Mouse (Mus musculus) hindbrain, embryonic 11.5 days (tissue): ENCODE data around the gene Arpc5. TPM values are rescaled to one million over a fixed set of nuclear protein-coding genes. Genes with fewer than 3 reads are reported as not detected.
"Not testable (repeated sequence)": the region's sequence is repeated elsewhere in the genome, so short reads cannot be mapped to it uniquely, and the experiment has no call there.

Experiments
- ATAC-seq: fragments of 200-750 bp; cut with Nextera tagmentation; 2 replicates; pipeline ENCODE4 v1.8.0; 2017; ENCODE audit warnings: mild to moderate bottlenecking, moderate TSS enrichment, moderate library complexity; ENCODE audit not compliant: low FRiP score
- DNase-seq: peaks from one replicate; pipeline ENCODE4 v3.0.0-alpha.2; 2015; ENCODE audit warnings: low spot score
- H3K27ac ChIP-seq: fragments of 300-500 bp; sonication (generic); 2 replicates; pipeline ENCODE4 v1.5.1; 2014; ENCODE audit warnings: mild to moderate bottlenecking, low read depth, low read length
- H3K27me3 ChIP-seq: fragments of 300-500 bp; sonication (generic); 2 replicates; pipeline ENCODE4 v1.6.1; 2014; ENCODE audit warnings: mild to moderate bottlenecking, low read length, moderate library complexity, mixed read lengths; ENCODE audit not compliant: control insufficient read depth, insufficient read depth
- H3K36me3 ChIP-seq: fragments of 300-500 bp; sonication (generic); 2 replicates; pipeline ENCODE4 v1.6.1; 2014; ENCODE audit warnings: mild to moderate bottlenecking, low read length, moderate library complexity, mixed read lengths; ENCODE audit not compliant: control insufficient read depth, insufficient read depth
- H3K4me1 ChIP-seq: fragments of 300-500 bp; sonication (generic); replicated peaks from 2 replicates; pipeline ENCODE4 v1.6.1; 2014; ENCODE audit warnings: low read length, mixed read lengths; ENCODE audit not compliant: control insufficient read depth, insufficient read depth
- H3K4me2 ChIP-seq: fragments of 300-500 bp; sonication (generic); replicated peaks from 2 replicates; pipeline ENCODE4 v1.6.1; 2014; ENCODE audit warnings: mild to moderate bottlenecking, low read depth, low read length
- H3K4me3 ChIP-seq: fragments of 300-500 bp; sonication (generic); 2 replicates; pipeline ENCODE4 v1.5.1; 2014; ENCODE audit warnings: low read depth, low read length
- H3K9ac ChIP-seq: fragments of 300-500 bp; sonication (generic); 2 replicates; pipeline ENCODE4 v1.6.1; 2014; ENCODE audit warnings: low read depth, low read length
- H3K9me3 ChIP-seq: fragments of 300-500 bp; sonication (generic); 2 replicates; pipeline ENCODE4 v1.6.1; 2016; ENCODE audit warnings: low read length; ENCODE audit not compliant: control insufficient read depth
- WGBS: fragments of 180-500 bp; shearing (Covaris S2); extraction: QIAGEN DNeasy Blood & Tissue Kit; methylation state at CpG from one replicate; pipeline ENCODE4 v1.1.7; 2014; 5-methylcytosine and 5-hydroxymethylcytosine counted together
- polyA plus RNA-seq: library from polyadenylated mRNA; unstranded; fragments of >200 nt; fragmentation: Nextera tagmentation; extraction: Ambion mirVana; gene quantifications from 2 replicates; pipeline ENCODE4 v1.2.1, GENCODE M21; 2014

The Arpc5 gene
- polyA plus RNA-seq, 1 experiment from 2014 or later, result 339 TPM

- H3K4me1 ChIP-seq, result no peaks in the 10 kb centered on the region
- ATAC-seq, result no peak
- H3K9ac ChIP-seq, result no peak overlapping the region
- H3K27ac ChIP-seq, result no peak overlapping the region
- H3K36me3 ChIP-seq, result no peaks in the 10 kb centered on the region
- DNase-seq, result peak; percentile 91
- 9% methylated on average over 5 of the region's 5 CpGs for WGBS
- no peaks in the 10 kb centered on the region; the same call in none of the 2 replicates for H3K27me3 ChIP-seq
- H3K9me3 ChIP-seq, result no peaks in the 10 kb centered on the region
- H3K4me2 ChIP-seq, result peak overlapping the region; percentile 75; the same call in 1 of the 2 replicates
- H3K4me3 ChIP-seq, result peak overlapping the region; percentile 99
Measured at GRCm38 (mm10) chr1:152767749-152768488, 1.6 kb downstream of the Arpc5 start.

GRCm38 (mm10) chr1:152771016-152771415 lies 4.7 kb downstream of the Arpc5 start:
- WGBS, result 92% methylated on average over 9 of the region's 9 CpGs
- Histone ChIP-seq H3K36me3 (no peaks in the 10 kb centered on the region), H3K4me1 (no peaks in the 10 kb centered on the region)

GRCm38 (mm10) chr1:152774601-152775000 lies 8.3 kb downstream of the Arpc5 start:
- not testable (repeated sequence) for H3K27ac ChIP-seq, H3K9ac ChIP-seq, DNase-seq, H3K27me3 ChIP-seq, H3K4me1 ChIP-seq, H3K4me3 ChIP-seq, H3K4me2 ChIP-seq, H3K36me3 ChIP-seq, ATAC-seq, H3K9me3 ChIP-seq
- WGBS, result 94% methylated on average over 3 of the region's 3 CpGs

More at GRCm38 (mm10) chr1:152771016-152771415, 4.7 kb downstream of the Arpc5 start:
- Histone ChIP-seq H3K27ac (no peak overlapping the region), H3K9ac (no peak overlapping the region), H3K4me3 (no peak overlapping the region), H3K27me3 (no peaks in the 10 kb centered on the region; the same call in 1 of the 2 replicates), H3K4me2 (no peak overlapping the region), H3K9me3 (no peaks in the 10 kb centered on the region)
- no peak for ATAC-seq
- no peak for DNase-seq

- H3K9me3 ChIP-seq, result no peaks in the 10 kb centered on the region
- no peak overlapping the region for H3K9ac ChIP-seq
- H3K27ac ChIP-seq, result no peak overlapping the region
- DNase-seq (peak; percentile 77), ATAC-seq (no peak)
- H3K27me3 ChIP-seq, result no peaks in the 10 kb centered on the region
- 41% methylated on average over 10 of the region's 10 CpGs for WGBS
- H3K36me3 ChIP-seq, result no peaks in the 10 kb centered on the region
- no peak overlapping the region for H3K4me2 ChIP-seq
- H3K4me1 ChIP-seq, result no peaks in the 10 kb centered on the region
- no peak overlapping the region for H3K4me3 ChIP-seq
Measured at GRCm38 (mm10) chr1:152779071-152779737, 12.9 kb downstream of the Arpc5 start.

GRCm38 (mm10) chr1:152784620-152785019 lies 18.3 kb downstream of the Arpc5 start:
- Histone ChIP-seq H3K36me3 (no peaks in the 10 kb centered on the region), H3K27me3 (no peaks in the 10 kb centered on the region), H3K4me1 (no peaks in the 10 kb centered on the region), H3K9ac (no peak overlapping the region), H3K4me3 (no peak overlapping the region), H3K9me3 (no peaks in the 10 kb centered on the region), H3K4me2 (no peak overlapping the region), H3K27ac (no peak overlapping the region)
- no peak for ATAC-seq
- WGBS, result 94% methylated on average over 8 of the region's 8 CpGs
- DNase-seq, result no peak

GRCm38 (mm10) chr1:152785446-152785845 lies 19.1 kb downstream of the Arpc5 start:
- H3K9ac ChIP-seq, H3K9me3 ChIP-seq, H3K4me3 ChIP-seq, H3K27me3 ChIP-seq, H3K4me2 ChIP-seq, H3K27ac ChIP-seq, DNase-seq, ATAC-seq, H3K4me1 ChIP-seq, H3K36me3 ChIP-seq: not testable (repeated sequence)
- WGBS, result 92% methylated on average over 3 of the region's 3 CpGs

GRCm38 (mm10) chr1:152786953-152787352 lies 20.6 kb downstream of the Arpc5 start:
- peaks cover 5% of the 10 kb centered on the region; the same call in 1 of the 2 replicates for H3K4me1 ChIP-seq
- H3K27ac ChIP-seq, result no peak overlapping the region
- ATAC-seq (no peak), DNase-seq (no peak)
- no peaks in the 10 kb centered on the region for H3K36me3 ChIP-seq
- H3K9ac ChIP-seq, result no peak overlapping the region
- no peaks in the 10 kb centered on the region for H3K9me3 ChIP-seq
- no peak overlapping the region for H3K4me2 ChIP-seq
- WGBS, result 88% methylated on average over 4 of the region's 4 CpGs
- H3K27me3 ChIP-seq, result no peaks in the 10 kb centered on the region
- no peak overlapping the region for H3K4me3 ChIP-seq

GRCm38 (mm10) chr1:152788121-152788660 lies 21.8 kb downstream of the Arpc5 start:
- ATAC-seq (no peak), DNase-seq (no peak)
- Histone ChIP-seq H3K27me3 (no peaks in the 10 kb centered on the region), H3K27ac (no peak overlapping the region), H3K4me3 (no peak overlapping the region), H3K9ac (no peak overlapping the region), H3K4me2 (no peak overlapping the region), H3K9me3 (no peaks in the 10 kb centered on the region), H3K4me1 (peaks cover 7% of the 10 kb centered on the region; the same call in 1 of the 2 replicates), H3K36me3 (no peaks in the 10 kb centered on the region)
- WGBS, result 43% methylated on average over 4 of the region's 4 CpGs
